Mouse (Mus musculus) small intestine, adult 2 months (tissue): ENCODE data around the gene Lrrfip1.

Source experiments
- CTCF ChIP-seq: fragments of 200-500 bp; IDR thresholded peaks from 2 replicates; pipeline ENCODE4 v1.5.1; 2012; ENCODE audit warnings: low read depth, mild to moderate bottlenecking, control low read depth, inconsistent platforms, low read length, moderate library complexity, mixed read lengths; ENCODE audit not compliant: insufficient replicate concordance, insufficient read length; ENCODE audit errors: extremely low read depth
- POLR2A ChIP-seq: fragments of 200-500 bp; IDR thresholded peaks from 2 replicates; pipeline ENCODE4 v1.6.1; 2012; ENCODE audit warnings: low read depth, mild to moderate bottlenecking, control low read depth, inconsistent platforms, low read length, moderate library complexity

DNA sequence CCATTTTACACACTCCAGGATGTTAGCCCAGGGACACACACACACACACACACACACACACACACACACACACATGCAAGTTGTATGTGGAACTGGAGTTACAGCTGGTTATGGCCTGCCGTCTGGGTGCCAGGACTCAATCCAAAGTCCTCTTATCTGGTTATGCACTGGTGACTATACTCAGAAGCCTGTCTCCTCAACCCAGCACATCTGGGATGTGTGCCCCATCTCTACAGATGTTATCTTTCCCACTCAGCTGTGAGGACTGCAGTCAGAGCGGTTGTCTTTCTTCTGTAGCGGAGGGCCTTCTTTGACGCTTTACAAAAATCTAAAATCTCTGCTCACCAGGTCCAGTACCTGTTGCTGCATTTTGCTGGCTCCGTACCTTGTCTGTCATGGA is 176.3 kb downstream of the Lrrfip1 start:
- no peak for TF ChIP-seq POLR2A
- TF ChIP-seq CTCF = no peak
